Comparison of ENCODE assay signal across 7 mouse cellular contexts in the genomic region with DNA sequence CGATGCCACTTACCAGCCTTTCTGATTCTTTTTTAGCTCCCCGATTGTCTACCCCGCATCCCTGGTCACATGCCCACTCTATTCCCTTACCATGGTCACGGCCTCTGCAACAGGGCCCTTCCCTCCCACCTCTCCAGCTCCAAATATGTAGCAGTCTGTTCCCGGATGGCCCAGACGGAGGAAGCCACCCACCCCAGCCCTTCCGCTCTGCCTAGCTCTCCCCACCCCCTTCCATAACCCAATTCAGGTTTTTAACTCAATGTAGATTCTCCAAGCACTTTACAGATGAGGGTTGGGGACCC. TPM values are rescaled to one million over a fixed set of nuclear protein-coding genes. Genes with fewer than 3 reads are reported as not detected.
DNase-seq lines count a peak whose midpoint lies in the region; ATAC-seq lines count a peak whose summit lies in the region.

No protein-coding gene starts in this region.

- peaks cover 44% of the 10 kb centered on the region for H3K36me3 ChIP-seq in embryonic facial prominence, embryonic 11.5 days (replicated peaks; ENCODE audit: control insufficient read depth, insufficient read depth, low read depth, low read length)
- H3K36me3 ChIP-seq in hindbrain, embryonic 14.5 days (replicated peaks; ENCODE audit: control insufficient read depth, insufficient read depth) = peaks cover 68% of the 10 kb centered on the region
- peaks cover 45% of the 10 kb centered on the region for H3K36me3 ChIP-seq in lung, embryonic 16.5 days (ENCODE audit: control insufficient read depth, insufficient read depth, low read length)

- no peaks in the 10 kb centered on the region for H3K9me3 ChIP-seq in embryonic facial prominence, embryonic 11.5 days (replicated peaks; ENCODE audit: control insufficient read depth, low read length)
- no peaks in the 10 kb centered on the region for H3K9me3 ChIP-seq in hindbrain, embryonic 14.5 days (ENCODE audit: control insufficient read depth, low read length)
- no peaks in the 10 kb centered on the region for H3K9me3 ChIP-seq in lung, embryonic 16.5 days (ENCODE audit: control insufficient read depth, low read length)

- no peak overlapping the region for H3K4me3 ChIP-seq in embryonic facial prominence, embryonic 11.5 days (ENCODE audit: low read depth, low read length)
- no peak overlapping the region for H3K4me3 ChIP-seq in hindbrain, embryonic 14.5 days (replicated peaks; ENCODE audit: low read length)
- no peak overlapping the region for H3K4me3 ChIP-seq in lung, embryonic 16.5 days (ENCODE audit: low read length)

- peaks cover 37% of the 10 kb centered on the region for H3K4me1 ChIP-seq in embryonic facial prominence, embryonic 11.5 days (ENCODE audit: control insufficient read depth, insufficient read depth, low read length)
- peaks cover 49% of the 10 kb centered on the region for H3K4me1 ChIP-seq in hindbrain, embryonic 14.5 days (replicated peaks; ENCODE audit: control insufficient read depth, insufficient read depth, low read length)
- peaks cover 94% of the 10 kb centered on the region for H3K4me1 ChIP-seq in lung, embryonic 16.5 days (replicated peaks; ENCODE audit: control insufficient read depth, insufficient read depth, low read length)

- DNase-seq in MN1 (ENCODE audit: low spot score) = peak; percentile 68
- no peak for DNase-seq in embryonic facial prominence, embryonic 11.5 days (ENCODE audit: low spot score)
- no peak for DNase-seq in hindbrain, embryonic 14.5 days (ENCODE audit: low spot score)
- DNase-seq in urinary bladder, adult 2 months (ENCODE audit: low spot score) = no peak
- DNase-seq in layer of hippocampus, adult 9-10 months (ENCODE audit: low spot score) = no peak
- no peak for DNase-seq in layer of hippocampus, adult 9-11 months

- H3K27me3 ChIP-seq in embryonic facial prominence, embryonic 11.5 days (ENCODE audit: control insufficient read depth, insufficient read depth, low read length) = no peaks in the 10 kb centered on the region
- H3K27me3 ChIP-seq in hindbrain, embryonic 14.5 days (ENCODE audit: control insufficient read depth, insufficient read depth, low read length) = no peaks in the 10 kb centered on the region
- H3K27me3 ChIP-seq in lung, embryonic 16.5 days (ENCODE audit: control insufficient read depth, insufficient read depth, low read depth, low read length) = no peaks in the 10 kb centered on the region

- H3K9ac ChIP-seq in embryonic facial prominence, embryonic 11.5 days (replicated peaks; ENCODE audit: low read length) = 0 out of 2 replicates have a peak overlapping the region, but pooled peaks have one; percentile 18
- peak overlapping the region; percentile 38; the same call in 1 of the 2 replicates for H3K9ac ChIP-seq in hindbrain, embryonic 14.5 days
- H3K9ac ChIP-seq in lung, embryonic 16.5 days (ENCODE audit: low read length) = peak overlapping the region; percentile 22; the same call in 1 of the 2 replicates

- H3K27ac ChIP-seq in embryonic facial prominence, embryonic 11.5 days (replicated peaks; ENCODE audit: low read depth, low read length) = 0 out of 2 replicates have a peak overlapping the region, but pooled peaks have one; percentile 22
- 0 out of 2 replicates have a peak overlapping the region, but pooled peaks have one; percentile 28 for H3K27ac ChIP-seq in hindbrain, embryonic 14.5 days
- H3K27ac ChIP-seq in lung, embryonic 16.5 days (ENCODE audit: low read length) = peak overlapping the region; percentile 73

- 58% methylated on average over 7 of the region's 7 CpGs for WGBS in embryonic facial prominence, embryonic 11.5 days
- WGBS in hindbrain, embryonic 14.5 days = 54% methylated on average over 7 of the region's 7 CpGs
- WGBS in lung, embryonic 16.5 days = 40% methylated on average over 7 of the region's 7 CpGs

- no peak overlapping the region for H3K4me2 ChIP-seq in embryonic facial prominence, embryonic 11.5 days (ENCODE audit: low read depth, low read length)
- H3K4me2 ChIP-seq in hindbrain, embryonic 14.5 days (replicated peaks) = no peak overlapping the region
- H3K4me2 ChIP-seq in lung, embryonic 16.5 days (ENCODE audit: low read depth, low read length) = no peak overlapping the region

- no peak for ATAC-seq in embryonic facial prominence, embryonic 11.5 days (replicated peaks; ENCODE audit: insufficient number of reproducible peaks, low FRiP score, low TSS enrichment, low read depth)
- no peak for ATAC-seq in hindbrain, embryonic 14.5 days (ENCODE audit: low FRiP score)
- no peak for ATAC-seq in lung, embryonic 16.5 days (ENCODE audit: low read depth)

RNA-seq across cellular contexts. Expression of gene Midn, which starts 8.6 kb away (rescaled TPM):
- 60.3 and 62.1 TPM in 2 replicates for polyA plus RNA-seq in embryonic facial prominence, embryonic 11.5 days (2014; fragmentation: Nextera tagmentation; extraction: Ambion mirVana)
- 44.1 and 54.4 TPM in 2 replicates for polyA plus RNA-seq in hindbrain, embryonic 14.5 days (2014; fragmentation: Nextera tagmentation; extraction: Ambion mirVana)
- polyA plus RNA-seq in lung, embryonic 16.5 days (2015; fragmentation: Nextera tagmentation; extraction: Ambion mirVana) = 11.8 and 12.9 TPM in 2 replicates
- polyA plus RNA-seq in urinary bladder, adult 2 months (2012; rRNA removed) = 21.2 and 30.5 TPM in 2 replicates

RNA-seq across cellular contexts. Expression of gene Cirbp, which starts 9.1 kb away (rescaled TPM):
- 74.0 and 77.8 TPM in 2 replicates for polyA plus RNA-seq in embryonic facial prominence, embryonic 11.5 days (2014; fragmentation: Nextera tagmentation; extraction: Ambion mirVana)
- 203 and 252 TPM in 2 replicates for polyA plus RNA-seq in hindbrain, embryonic 14.5 days (2014; fragmentation: Nextera tagmentation; extraction: Ambion mirVana)
- polyA plus RNA-seq in lung, embryonic 16.5 days (2015; fragmentation: Nextera tagmentation; extraction: Ambion mirVana) = 73.4 and 83.4 TPM in 2 replicates
- 249 and 276 TPM in 2 replicates for polyA plus RNA-seq in urinary bladder, adult 2 months (2012; rRNA removed)

RNA-seq across cellular contexts. Expression of gene 1600002K03Rik, which starts 16.0 kb away (rescaled TPM):
- polyA plus RNA-seq in embryonic facial prominence, embryonic 11.5 days (2014; fragmentation: Nextera tagmentation; extraction: Ambion mirVana) = 6.0 and 6.8 TPM in 2 replicates
- polyA plus RNA-seq in hindbrain, embryonic 14.5 days (2014; fragmentation: Nextera tagmentation; extraction: Ambion mirVana) = 7.0 and 7.7 TPM in 2 replicates
- 12.2 and 13.6 TPM in 2 replicates for polyA plus RNA-seq in lung, embryonic 16.5 days (2015; fragmentation: Nextera tagmentation; extraction: Ambion mirVana)
- polyA plus RNA-seq in urinary bladder, adult 2 months (2012; rRNA removed) = 18.4 and 21.5 TPM in 2 replicates

RNA-seq across cellular contexts. Expression of gene Cbarp, which starts 16.1 kb away (rescaled TPM):
- polyA plus RNA-seq in embryonic facial prominence, embryonic 11.5 days (2014; fragmentation: Nextera tagmentation; extraction: Ambion mirVana) = 6.8 and 9.0 TPM in 2 replicates
- polyA plus RNA-seq in hindbrain, embryonic 14.5 days (2014; fragmentation: Nextera tagmentation; extraction: Ambion mirVana) = 93.4 and 96.4 TPM in 2 replicates
- 3.9 and 5.6 TPM in 2 replicates for polyA plus RNA-seq in lung, embryonic 16.5 days (2015; fragmentation: Nextera tagmentation; extraction: Ambion mirVana)
- 9.2 and 12.2 TPM in 2 replicates for polyA plus RNA-seq in urinary bladder, adult 2 months (2012; rRNA removed)

RNA-seq across cellular contexts. Expression of gene Atp5d, which starts 18.3 kb away (rescaled TPM):
- polyA plus RNA-seq in embryonic facial prominence, embryonic 11.5 days (2014; fragmentation: Nextera tagmentation; extraction: Ambion mirVana) = 360 and 371 TPM in 2 replicates
- 469 and 505 TPM in 2 replicates for polyA plus RNA-seq in hindbrain, embryonic 14.5 days (2014; fragmentation: Nextera tagmentation; extraction: Ambion mirVana)
- polyA plus RNA-seq in lung, embryonic 16.5 days (2015; fragmentation: Nextera tagmentation; extraction: Ambion mirVana) = 534 and 552 TPM in 2 replicates
- 367 and 372 TPM in 2 replicates for polyA plus RNA-seq in urinary bladder, adult 2 months (2012; rRNA removed)

Comparison
In these comparisons a context has a peak if more than half of its experiments do, and no peak if none do; other contexts are left out.
1. H3K27ac ChIP-seq: peak in every context shown above with its lines; median percentile 73 in lung, embryonic 16.5 days; 28 in hindbrain, embryonic 14.5 days; 22 in embryonic facial prominence, embryonic 11.5 days.